Mouse (Mus musculus) adipocyte (in vitro differentiated cells): ENCODE results near the gene Mymx.
"Not testable (repeated sequence)": the region's sequence is repeated elsewhere in the genome, so short reads cannot be mapped to it uniquely, and the experiment has no call there.

Source experiments
- DNase-seq: peaks from one replicate; pipeline ENCODE4 v3.0.0-alpha.2; 2016; ENCODE audit warnings: low spot score

Gene Mymx

DNA sequence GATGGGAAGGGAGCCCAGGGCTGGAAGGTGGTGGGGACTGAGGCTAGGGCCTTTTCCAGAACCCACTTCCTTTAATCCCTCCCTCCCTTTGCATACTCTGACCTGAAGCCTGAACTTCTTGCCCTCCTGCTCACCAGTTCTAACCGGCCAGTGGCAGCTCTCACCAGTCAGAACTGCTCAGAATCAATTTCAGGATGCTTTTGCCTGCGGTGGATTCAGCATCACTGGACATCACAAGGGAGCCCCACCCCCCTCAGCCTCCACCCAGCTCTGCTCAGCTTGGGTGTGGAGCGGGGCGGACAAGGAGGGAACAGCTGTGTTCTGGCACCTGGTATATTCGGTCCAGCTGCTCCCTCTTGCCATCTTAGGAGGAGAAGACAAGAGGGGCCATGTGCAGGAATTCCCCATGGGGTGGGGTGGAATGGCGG, at the start of gene Mymx:
TSS of gene Mymx (minus strand) at position 226 of the 428 bp plus-strand sequence.
- DNase-seq = no peak

DNA sequence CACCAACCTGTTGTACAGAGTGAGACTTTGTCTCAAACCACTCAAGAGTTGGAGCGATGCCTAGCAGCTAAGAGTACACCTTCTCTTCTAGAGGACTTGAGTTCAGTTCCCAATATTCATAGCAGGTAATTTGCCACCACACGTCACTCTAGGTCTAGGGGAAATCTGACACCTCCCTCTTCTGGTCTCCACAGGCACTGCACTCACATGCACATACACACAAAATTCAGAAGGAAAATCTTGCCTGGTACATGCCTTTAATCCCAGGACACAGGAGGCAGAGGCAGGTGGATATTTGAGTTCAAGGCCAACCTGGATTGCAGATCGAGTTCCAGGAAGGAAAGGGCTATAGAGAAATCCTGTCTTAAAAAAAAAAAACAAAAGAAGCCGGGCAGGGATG, 42.3 kb upstream of the Mymx start:
- DNase-seq = no peak

DNA sequence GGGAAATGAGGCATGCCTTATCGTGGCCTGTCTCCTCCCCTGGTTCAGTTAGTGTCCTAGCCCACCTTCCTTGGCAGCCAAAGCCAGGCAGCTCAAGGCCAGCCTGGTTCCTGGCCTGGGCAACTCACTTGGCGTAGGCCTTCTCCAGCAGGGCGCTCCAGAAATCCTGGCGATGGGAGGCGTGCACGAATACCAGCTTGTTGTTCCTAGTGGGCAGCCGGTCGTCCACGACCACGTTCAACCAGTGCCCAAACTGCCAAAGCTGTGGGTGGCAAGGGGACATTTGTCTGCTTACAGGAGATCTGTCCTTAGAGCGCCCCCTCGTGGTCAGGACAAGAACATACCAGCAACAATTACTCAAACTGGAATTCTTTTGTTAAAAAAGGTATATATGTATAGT, 40.8 kb upstream of the Mymx start:
- peak; percentile 80 for DNase-seq

DNA sequence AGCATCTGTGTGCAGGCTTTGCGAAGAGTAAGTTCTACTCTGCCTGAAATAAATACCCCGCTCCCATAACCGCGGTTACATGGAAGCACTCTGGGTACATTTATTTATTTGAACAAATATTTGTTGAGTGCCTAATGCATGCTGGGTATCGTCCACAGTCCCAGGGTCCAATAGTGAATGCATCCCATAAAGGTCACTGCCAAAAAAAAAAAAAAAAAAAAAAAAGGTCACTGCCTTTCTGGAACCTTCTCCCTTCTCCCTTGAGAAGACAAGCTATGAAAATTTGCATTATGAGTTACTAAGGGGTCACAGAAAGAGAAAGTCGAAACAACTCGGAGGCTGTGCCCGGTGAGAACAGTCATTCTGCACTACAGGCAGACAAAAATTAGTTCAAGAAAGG, 40.1 kb upstream of the Mymx start:
- DNase-seq = no peak

DNA sequence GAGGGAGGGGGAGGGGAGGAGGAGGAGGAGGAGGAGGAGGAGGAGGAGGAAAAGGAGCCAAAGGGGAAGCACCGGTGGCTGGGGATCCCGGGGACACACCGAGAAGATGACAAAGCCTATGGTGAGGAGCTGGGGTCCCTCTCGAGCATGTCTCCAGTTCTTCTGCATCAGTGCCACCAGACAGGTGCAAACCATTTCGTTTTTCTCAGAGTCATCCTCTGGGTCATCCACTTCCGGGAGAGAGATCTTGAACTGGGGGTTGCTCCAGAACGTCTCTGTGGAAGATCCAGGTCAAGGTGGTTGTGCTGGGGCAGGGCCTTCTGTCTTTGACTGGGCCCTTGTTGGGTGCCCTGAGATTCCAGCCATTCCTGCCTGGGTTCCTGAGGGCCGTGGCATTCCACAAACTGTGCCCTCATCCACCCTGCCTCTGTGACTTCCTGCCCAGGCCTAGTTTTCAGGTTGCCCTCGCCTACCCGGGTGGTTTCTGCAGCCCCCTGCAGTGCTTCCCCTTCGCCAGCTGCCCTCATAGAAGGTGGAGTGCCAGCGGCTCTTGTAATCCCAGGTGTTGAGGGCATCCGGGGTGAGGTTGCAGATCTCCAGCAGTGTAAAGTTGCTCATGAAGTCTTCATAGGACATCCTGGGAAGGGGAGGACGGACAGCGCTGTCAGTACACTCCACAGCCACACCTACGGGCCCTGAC, 36.8 kb upstream of the Mymx start:
- no peak for DNase-seq

DNA sequence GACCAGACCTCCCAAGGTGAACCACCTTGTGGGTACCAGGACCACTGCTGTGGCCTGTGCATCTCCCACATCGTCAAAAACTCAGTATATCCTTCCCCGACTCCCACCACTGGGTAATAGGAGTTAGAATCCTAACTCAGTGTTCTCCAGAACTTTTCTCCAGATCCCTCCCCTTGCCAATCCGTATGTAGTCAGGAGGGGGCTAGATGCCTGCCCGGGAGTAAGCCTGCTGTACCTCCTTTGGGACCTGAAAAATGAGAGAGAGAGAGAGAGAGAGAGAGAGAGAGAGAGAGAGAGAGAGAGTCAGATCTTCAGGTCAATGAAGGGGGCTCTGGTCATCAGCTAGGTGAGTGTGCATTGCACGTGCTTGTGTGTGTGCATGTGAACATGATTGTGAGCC, 32.1 kb upstream of the Mymx start:
- peak; percentile 73 for DNase-seq

DNA sequence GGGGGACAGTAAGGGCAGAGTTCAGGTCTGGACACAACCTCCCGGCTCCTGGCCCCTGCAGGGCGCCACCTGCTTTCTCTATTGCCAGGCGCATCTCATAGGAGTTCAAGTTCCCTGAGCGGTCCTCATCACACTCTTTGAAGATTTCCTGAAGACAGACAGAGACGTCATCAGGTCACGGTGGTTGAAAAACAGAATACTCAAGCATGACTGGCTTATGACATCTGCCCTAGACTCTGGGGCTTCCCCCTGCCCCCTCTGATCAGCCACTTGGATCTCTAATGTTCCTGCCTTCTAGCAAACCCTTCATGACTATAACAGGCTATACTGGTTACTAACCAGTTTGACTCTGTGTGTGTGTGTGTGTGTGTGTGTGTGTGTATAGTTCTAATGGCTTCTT, 30.0 kb upstream of the Mymx start:
- no peak for DNase-seq

DNA sequence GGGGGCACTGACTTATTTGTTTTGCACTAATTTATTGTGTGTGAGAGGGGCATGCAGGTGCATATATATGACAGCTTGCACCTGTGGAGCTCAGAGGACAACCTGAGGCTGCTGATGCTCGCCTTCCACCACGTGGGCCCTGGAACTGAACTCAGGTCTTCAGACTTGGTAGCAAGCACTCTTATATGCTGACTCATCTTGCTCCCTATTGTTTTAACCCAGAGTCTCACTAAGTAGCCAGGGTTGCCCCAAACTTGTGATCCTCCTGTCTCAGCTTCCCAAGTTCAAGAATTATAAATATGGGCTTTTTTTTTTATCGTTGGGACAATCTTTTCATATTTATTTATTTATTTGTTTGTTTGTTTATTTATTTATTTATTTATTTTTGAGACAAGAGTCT, 29.1 kb upstream of the Mymx start:
- DNase-seq = no peak

DNA sequence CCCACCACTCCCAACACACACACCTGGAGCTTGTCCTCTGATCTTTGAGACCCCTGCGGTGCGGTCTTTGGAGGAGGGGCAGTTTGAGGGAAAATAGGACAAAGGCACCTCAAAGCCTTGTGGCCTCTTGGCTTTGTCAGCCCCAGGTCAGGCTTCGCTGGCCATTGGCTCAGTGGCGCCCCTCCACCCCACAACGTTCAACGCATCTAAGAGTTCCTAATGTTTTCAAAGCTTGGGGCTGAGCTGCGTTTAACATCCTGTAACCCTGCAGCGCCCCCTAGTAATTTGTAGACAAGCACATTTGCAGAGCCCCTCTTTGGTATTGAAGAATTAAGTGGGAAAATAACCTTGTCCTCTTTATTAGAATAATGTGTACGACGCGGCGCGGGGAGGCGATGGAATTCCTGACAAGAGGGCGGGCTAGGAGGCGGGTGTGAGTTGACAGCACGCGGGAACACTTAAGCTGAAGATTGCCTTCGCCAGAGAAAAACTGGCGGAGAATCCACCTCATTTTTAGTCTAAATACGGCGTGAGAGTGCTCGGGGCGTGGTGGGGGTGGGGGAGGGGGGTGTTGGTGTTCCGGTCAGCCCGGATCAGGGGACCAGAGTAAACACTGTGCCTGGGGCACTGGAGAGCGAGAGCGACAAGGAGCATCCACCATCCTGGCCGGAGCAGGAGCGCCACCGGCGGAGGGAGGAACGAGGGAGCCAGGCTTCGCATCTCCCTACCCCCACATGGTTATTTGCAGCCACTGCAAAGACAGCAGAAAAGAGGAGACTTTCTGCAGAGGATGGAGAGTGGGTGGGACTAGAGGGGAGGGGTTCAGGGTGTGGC, 28.2 kb upstream of the Mymx start:
- no peak for DNase-seq

DNA sequence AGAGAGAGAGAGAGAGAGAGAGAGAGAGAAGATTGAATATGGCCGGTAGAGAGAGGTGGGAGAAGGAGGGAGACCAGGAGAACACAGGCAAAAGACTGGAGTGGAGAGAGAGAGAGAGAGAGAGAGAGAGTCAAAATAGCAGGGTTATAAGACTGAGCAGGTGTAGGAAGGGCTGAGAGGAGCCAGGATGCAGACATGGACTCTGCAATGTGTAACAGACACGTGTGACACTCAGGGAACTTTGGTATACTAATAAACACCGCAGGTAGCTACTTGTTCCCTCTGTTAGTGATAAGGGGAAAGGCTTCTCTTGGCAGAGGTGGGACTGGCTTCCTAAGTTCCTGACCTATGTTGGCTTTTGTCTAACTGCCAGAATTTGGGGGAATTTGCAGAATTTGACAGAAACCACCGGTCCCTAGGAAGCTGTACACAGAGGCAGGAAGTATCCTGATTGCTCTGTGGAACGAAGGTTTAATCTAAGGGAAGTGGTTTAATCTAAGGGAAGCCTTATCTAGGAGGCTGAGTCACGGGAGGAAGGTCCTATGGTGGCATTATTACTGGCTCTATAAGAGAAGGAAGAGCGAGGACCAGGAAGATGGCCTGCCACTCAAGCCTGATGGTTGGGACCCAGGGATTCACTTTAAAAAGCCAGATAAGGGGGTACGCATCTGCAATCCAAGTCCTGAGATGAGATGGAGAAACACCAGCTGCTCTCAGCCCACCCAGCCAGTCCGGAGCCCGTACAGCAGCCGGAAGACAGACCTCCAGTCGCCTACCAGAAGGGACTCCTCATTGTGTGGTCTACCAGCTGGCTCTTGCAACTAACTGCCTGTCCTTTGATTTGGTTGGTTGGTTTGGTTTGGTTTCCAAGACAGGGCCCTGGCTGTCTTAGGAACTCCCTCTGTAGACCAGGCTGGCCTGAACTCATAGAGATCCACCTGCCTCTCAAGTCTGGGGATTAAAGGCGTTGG, 27.3 kb upstream of the Mymx start:
- DNase-seq = no peak

DNA sequence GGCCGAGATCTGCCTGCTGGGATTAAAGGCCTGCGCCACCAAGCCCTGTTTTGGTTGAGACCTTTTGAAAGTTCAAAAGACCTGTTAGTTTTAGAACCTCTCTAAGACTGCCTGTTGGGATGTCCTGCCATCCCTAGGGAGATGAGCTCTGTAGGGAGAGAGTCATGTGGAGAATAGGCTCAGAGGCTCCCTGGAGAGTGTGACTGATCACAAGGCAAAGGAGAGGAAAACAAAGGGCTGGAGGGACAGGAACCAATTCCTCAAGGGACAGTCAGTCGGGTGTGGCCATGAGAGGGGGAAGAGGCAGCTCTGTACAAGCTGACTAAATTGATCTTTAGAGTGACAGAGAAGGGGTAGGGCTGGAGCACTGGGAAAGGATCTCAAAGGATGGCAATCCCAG, 26.3 kb upstream of the Mymx start:
- peak; percentile 52 for DNase-seq

DNA sequence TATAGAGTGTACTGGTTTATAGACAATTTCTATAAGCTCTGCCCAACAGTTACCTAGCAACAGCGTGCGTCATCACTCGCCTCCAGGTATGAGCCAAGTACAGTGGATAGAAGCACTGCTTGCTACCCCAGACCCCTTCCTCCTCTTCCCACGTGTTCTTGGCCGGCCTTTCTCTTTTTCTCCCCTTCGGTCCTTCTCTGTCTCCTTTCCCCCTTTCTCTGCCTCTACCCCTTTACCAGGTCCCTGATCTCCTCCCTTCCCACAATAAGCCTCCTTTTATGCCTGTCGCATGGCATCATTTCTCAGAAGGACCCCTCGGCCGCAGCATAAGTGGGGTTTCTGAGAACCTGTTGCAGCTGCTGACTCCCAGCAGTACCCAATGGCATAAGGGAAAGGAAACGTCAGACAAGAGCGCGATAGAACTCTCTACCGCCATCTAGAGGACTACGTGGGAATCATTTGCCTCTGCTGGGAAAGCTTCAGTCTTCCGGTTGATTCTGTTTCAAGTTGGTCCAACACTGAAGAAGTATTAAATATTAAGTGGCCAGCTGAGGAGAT, 24.8 kb upstream of the Mymx start:
- peak; percentile 92 for DNase-seq

DNA sequence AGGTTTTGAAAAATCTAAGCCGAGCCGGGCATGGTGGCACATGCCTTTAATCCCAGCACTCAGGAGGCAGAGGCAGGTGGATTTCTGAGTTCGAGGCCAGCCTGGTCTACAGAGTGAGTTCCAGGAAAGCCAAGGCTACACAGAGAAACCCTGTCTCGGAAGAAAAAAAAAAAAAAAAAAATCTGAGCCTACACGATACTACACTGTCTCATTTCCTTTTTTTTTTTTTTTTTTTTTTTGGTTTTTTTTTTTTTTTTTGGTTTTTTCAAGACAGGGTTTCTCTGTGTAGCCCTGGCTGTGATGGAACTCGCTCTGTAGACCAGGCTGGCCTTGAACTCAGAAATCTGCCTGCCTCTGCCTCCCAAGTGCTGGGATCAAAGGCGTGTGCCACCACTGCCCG, 21.5 kb upstream of the Mymx start:
- not testable (repeated sequence) for DNase-seq

DNA sequence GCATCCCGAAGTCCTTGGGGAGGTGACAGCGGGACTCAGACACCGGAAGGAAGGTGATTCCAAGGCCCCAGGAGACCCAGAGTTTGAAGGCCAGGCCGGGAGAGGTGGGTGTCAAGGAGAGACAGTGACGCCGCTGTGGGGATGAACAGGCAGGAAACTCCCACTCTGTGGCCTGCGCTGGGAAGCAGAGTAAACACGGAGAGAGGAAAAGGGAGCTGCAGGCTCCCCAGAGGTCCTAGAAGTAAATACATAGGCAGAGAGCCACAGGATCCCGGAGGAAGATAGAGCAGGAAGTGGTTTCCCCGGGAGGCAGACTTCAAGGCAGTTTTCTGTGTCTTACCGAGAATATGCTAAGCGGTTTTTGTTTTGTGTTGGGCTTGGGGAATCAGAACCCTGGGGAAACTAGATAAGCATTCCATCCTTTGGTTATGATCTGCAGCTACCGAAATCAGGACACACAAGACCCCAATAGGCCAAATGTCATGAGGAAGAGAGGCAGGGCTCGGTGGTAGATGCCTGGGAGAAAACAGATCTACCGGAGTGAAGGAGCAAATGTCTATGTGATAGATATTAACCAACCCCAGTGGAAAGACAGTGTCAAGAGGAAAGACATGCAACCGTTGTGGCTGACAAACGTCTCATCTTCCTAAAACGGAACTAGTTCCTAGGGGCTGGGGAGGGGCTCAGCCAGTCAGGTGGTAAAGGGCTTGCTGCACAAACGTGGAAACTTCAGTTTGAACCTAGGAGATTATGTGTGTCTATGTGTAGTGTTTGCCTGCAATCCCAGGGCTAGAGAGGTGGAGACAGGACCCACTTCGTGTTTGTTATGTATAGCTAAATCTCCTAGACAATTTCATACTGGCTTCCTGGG, 17.7 kb upstream of the Mymx start:
- no peak for DNase-seq

DNA sequence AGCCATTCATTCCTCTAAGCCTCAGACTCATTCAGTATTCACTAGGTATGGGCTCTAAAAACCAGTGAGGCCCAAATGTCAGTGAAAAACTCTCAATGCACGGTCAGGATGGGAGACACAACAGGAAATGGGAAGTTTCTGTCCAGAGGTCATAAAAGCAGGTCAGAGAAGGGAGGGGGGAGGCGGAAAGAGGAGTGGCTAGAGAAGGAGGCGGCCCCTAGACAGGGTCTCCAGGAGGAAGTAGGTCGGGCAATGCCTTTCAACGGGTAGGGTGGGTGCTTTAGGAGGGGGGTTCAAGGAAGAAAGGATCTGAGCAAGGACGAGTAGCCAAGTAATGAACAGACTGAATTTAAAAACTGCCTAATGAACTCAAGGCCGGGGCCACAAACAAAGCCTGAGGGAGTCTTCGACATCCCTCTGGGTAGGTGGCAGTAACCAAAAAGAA, 17.1 kb upstream of the Mymx start:
- no peak for DNase-seq

DNA sequence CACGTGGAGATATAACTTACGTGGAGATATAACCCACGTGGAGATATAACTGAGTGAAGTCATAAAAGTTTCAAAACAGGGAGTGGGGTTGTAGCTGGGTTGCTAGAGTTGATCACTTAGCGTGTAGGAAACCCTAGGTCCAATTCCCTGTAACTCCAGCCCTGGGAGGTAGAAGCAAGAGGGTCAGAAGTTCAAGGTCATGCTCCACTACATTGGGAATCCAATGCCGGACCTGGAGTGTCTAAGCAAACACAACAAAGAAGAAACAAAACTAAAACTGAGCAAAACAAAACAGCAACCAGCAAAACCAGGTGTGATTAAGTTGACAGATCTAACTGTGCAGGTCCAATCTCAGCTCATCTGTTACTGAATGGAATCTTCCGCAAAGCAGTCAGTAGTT, 15.8 kb upstream of the Mymx start:
- DNase-seq = no peak

DNA sequence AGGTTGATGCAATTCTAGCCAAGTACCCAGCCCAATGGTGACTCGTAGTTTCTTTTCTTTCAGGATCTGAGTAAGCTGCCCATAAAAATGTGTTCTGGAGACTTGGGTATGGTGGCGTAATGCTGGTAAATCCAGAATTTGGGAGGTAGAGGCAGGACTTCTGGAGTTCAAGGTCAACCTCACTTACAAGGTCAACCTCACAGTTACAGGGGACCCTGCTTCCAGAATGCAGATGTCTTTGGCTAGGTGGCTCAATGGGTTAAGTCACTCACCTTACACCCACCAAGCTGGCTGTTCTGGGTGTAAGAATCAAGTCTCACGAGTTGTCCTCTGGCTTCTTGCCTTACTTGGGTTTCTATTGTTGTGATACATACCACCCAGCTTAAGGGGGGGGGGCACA, 14.8 kb upstream of the Mymx start:
- no peak for DNase-seq

DNA sequence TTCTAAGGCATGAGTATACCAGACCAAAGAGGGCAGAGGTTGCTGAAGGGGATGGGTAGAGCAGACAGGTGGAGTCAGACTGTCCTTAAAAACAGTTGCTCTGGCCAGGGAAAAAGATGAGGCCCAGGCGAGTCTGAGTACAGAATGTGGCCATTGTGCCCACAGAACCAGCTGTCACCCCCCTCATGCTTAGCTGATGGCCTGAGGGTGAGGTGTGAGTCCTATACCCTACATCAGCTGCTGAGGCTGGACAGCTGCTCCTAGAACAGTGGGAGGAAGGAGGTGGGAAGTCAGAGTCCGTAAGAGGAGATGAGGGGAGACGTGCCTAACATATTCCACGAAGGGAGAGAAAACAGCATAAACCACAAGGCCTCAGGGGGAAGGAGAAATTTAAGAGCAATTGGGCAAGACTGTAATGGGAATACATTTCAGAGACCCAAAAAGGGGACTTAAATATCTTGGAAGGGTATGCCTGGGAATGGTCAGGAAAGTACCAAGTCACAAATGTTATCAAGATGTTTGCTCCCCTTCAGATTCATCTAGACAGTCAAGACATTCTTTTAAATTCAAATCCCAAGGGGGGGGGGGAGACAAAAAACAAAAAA, 14.2 kb upstream of the Mymx start:
- DNase-seq = no peak

DNA sequence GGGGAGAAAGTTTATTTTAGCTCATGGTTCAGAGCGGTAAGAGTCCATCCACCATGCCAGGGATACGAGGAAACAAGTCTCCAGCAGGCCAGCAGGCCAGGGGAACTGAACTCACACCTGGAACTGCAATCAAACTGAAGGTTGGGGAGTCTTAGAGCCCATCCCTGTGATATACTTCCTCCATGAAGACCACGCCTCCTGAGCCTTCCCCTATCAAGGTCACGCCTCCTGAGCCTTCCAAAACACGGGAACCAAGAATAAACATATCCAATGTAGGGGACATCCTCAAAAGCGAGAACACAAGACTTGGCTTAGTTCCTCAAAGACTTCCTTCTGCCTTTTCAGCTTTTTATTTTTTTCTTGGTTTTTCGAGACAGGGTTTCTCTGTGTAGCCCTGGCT, 11.0 kb upstream of the Mymx start:
- DNase-seq = no peak

DNA sequence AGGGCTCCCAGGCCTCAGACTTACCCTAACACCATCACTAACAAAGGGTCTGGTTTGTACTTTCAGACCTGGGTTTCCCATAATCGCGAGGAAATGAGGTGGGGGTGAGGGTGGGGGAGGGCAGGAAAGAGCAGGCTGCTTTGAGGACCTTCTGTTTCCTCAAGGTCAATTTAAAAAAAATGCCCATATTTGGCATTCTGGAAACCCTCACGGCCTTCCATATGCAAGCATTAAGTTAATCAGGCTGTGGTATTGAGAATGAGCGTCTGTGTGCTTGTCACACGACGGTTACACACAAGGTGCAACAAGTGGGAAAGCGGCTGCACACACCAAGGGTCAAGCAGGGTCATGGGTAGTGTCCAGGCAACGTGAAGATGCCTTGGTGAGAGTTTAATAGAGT, 10.1 kb upstream of the Mymx start:
- no peak for DNase-seq
